Mouse (Mus musculus): ENCODE measurements around the gene Col23a1.

GRCm38 (mm10) chr11:51538388-51538787 lies 248.7 kb downstream of the Col23a1 start:
- TF ChIP-seq POLR2A (IDR thresholded peaks at IDR 0.05; ENCODE audit: low read depth, low read length) (no peak), CTCF (IDR thresholded peaks at IDR 0.05; ENCODE audit: extremely low read depth, insufficient read depth, insufficient read length, insufficient replicate concordance) (no peak)
